Mouse (Mus musculus) natural killer cell, adult 2 months (primary cell): ENCODE results near the gene Setd7.

Source experiments
- DNase-seq, 2 experiments: peaks; one replicate each; pipeline ENCODE4 v3.0.0; 2022; ENCODE audit warnings: low spot score in 2 of 2

Setd7 gene

DNA sequence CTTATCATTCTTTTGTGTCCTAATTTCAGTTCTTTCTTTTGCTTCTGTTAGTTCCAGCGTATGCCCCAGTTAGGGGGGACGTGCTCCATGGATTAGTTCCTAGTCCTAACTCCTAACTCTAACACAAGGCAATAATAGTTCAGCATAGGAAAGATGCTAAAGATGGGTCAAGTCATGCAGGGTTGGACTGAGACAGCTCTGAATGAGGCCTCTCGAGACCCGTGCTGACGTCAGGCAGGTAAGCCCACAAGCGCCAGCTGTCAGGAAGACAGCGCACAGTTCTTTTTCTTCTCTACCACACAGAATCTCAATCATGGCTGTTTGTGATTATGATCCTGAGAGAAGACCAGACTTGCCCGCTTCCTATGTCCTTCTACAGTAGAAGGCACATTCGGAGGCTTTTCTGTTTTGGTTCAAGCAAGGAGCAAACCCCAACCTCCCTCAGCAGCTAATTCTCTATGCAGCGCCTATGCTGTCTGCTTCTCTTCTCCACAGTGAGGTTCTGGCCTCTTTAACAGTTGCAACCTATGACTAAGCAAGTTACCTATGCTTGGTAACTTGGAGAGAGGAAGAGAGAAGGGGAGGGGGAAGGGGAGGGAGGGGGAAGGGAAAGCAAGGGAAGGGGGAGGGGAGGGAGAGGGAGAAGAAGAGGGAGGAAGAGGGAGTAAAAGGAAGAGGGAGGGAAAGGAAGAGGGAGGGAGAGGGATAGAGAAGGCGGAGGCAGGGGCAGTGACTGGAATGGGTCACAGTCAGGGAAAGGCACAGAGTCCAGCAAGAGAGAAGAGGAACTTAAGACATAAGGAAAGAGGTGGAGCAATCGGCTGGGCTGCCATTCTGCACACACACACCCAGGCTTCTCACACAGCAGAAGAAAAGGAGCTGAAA is 42.6 kb downstream of the Setd7 start:
- DNase-seq: no peak

GRCm38 (mm10) chr3:51517467-51517866 is 43.2 kb downstream of the Setd7 start:
- no peak for DNase-seq

DNA sequence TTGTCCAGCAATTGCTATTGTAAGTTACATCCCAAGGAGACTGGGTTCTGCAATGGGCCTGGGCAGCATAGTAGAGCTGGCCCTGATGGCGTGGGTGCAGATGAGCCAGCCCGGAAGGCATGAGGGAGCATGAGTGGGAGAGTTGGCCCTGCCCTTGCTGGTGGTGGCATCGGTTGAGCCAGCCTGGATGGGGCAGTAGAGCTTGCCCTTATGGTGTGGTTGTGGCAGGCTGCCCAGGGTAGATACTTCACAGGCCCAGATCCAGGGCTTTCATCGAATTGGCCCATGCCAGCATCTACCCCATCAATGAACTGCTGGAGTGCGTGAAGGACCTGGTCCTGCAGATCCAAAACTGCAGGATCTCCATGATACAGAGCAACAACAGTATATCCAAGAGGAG is 48.7 kb downstream of the Setd7 start:
- DNase-seq: no peak

- peak; percentile 29 to 58 for DNase-seq
Observed at GRCm38 (mm10) chr3:51510903-51511302, 49.8 kb downstream of the Setd7 start.

DNA sequence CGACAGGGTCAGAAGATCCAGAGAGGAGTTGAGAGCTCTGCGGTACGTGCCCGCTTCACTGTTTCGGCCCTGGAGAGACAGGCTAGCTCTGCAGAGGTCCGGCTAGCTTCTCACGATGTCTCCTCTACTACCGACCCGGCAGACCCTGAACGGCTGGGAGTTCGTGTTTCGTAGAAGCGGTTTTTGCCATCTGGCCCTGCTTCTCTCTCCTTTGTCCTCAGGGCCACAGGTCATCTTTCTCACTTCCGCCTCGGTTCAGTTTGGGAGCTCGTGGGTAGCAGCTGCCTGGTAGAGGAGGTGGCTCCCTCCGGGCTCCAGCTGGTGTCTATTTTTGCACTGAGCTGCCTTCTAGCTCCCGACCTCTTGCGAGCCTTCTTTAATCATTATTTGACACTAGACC is 55.2 kb downstream of the Setd7 start:
- no peak for DNase-seq

DNA sequence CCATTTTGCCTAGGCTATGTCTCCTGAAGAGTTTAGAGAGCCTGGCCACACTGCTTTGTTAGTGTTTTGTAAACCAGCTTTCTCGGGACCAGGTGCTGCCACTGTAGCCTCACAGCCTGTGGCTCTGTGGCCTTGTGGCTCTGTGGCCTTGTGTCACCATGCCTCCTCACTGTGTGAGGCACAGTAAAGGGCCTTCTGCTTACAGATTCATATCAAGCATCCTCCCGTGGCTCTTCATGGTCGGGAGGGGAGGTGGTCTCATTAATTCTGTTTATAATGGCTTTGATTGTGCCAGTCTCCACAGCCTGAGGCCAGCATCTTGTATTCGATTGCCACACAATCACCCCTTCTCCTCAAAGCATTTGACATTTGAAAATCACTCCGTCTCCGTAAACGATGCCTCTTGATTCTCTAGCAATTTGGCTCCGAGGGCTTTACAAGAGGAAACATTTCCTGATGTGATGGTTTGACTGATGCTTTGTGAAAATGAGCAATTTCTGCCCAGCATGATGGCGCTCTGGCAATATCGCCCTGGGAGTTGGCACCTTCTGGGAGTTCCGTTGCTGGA is 56.2 kb downstream of the Setd7 start:
- no peak for DNase-seq

DNA sequence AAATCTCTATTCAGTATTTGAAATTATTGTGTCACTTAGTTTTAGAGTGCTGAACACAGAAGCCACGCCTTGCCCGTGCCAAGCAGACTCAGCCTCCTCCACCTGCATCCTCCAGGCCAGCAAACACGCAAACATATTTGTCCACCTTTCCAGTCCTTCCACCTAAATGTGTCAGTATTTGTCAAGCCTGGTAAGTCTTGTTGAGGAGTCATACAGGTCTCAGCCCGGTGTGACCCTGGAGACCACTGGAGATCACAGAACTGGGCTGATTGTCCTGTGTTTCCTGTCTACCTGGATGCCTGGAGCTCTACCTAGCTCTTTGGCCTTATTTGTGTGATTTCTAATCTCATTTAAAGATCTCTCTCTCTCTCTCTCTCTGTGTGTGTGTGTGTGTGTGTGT is 60.8 kb downstream of the Setd7 start:
- DNase-seq: no peak

DNA sequence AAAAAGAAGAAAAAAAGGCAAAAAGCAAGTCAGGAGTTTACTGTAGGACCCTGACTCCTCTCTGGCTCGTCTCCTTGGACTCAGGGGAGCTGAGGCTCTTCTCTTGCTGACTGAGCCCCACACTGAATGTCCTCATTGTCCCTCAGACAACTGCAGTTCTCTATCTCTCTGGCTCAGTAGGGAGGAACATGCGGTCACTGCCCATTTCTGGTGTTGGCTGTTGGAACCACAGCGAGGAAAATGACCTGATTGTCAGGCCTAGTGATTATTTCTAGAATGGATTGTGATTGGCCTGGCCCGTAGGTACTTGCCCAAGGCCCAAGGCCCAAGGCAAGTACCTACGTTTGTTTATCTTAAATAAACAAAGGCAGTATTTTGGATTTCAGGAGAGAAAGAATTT is 62.0 kb downstream of the Setd7 start:
- no peak for DNase-seq

DNA sequence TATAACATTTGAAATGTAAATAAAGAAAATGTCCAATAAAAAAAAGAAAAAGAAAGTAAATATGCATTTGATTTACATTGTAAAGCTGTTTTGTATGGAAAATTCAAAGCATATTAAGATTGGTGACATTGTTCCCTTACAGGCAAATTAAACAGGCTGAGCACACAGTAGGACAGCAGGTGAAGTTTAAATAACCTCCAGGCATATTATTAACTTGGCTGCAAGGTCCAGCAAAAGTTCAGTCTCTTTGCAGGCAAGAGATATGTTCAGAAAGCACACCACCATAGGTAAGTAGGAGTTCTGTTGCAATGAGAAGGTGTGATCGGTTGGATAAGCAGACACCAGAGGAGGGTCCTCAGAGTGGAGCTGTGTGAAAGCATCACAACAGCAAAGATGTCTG is 62.7 kb downstream of the Setd7 start:
- DNase-seq: no peak

GRCm38 (mm10) chr3:51495646-51496045 is 65.0 kb downstream of the Setd7 start:
- no peak for DNase-seq

GRCm38 (mm10) chr3:51494466-51494865 is 66.2 kb downstream of the Setd7 start:
- DNase-seq: no peak

DNA sequence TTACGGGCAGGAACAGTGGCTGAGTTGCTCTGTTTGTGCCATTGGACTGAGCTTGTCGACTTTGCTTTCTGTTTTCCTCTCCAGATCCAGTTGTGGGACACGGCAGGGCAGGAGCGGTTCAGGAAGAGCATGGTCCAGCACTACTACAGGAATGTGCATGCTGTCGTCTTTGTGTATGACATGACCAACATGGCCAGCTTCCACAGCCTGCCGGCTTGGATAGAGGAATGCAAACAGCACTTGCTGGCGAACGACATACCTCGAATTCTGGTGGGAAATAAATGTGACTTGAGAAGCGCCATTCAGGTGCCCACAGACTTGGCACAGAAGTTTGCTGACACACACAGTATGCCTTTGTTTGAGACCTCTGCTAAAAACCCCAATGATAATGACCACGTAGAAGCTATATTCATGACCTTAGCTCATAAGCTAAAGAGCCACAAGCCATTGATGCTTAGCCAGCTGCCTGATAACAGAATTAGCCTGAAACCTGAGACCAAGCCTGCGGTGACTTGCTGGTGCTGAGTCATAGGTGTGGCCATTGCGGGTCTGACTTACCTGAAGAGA is 67.3 kb downstream of the Setd7 start:
- no peak for DNase-seq

GRCm38 (mm10) chr3:51490088-51490753 is 70.5 kb downstream of the Setd7 start:
- no peak for DNase-seq

DNA sequence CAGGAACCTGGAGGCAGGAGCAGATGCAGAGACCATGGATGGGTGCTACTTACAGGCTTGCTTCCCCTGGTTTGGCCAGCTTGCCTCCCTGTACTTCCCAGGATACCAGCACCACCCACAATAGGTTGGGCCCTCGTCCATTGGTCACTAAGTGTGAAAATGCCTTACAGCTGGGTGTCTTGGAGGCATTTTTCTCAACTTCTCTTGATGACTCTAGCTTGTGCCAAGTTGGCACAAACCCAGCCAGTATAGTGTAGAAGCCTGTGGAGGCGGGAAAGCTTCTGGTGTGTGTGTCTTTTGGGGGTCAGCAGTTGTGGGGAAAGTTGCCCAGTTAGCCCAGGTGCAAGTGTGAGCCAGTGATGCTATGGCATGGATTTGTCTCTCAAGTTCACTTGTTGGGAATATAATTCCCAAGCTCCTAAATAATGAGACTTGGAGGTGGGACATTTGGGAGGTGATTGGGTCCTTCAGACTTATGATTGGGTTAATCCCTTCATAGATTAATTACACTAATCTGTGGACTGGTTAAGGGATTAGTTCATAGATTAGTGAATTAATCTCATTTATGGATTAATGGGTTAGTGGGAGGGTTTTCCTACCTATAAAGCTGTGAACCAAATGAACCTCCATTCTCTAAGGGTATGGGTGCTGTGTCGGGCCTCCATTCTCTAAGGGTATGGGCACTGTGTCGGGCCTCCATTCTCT is 74.0 kb downstream of the Setd7 start:
- DNase-seq: no peak

DNA sequence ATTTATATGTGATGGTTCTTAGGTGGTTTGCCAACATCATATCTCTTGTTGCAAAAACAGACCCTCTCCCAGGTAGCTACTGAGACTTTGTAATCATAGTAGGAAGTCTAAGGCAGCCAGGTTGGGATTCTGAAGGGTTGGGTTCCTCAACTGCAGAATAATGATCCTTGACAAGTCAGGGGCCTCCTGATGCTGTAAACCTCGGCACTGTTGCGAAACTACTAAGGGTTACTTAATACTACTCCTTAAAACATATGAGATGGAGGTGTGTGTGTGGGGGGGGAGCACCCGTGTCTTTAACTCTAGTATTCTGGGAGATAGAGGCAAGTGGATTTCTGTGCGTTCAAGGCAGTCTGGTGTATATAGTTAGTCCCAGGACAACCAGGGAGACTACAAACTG is 75.3 kb downstream of the Setd7 start:
- no peak for DNase-seq

DNA sequence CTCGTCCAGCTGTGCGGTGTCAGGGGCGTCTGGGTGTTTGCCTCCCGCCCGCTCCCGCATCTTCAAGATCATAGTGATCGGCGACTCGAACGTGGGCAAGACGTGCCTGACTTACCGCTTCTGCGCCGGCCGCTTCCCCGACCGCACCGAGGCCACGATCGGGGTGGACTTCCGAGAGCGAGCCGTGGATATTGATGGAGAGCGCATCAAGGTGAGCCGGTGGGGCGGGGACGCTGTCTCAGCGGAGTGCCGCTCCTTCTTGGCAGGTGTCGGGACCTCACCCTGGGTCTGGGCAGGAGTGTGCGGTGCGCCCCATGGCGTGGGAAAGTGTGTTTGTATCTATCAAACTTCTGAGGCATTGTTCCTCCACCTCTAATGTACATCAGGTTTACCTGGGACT is 76.3 kb downstream of the Setd7 start:
- DNase-seq: no peak

DNA sequence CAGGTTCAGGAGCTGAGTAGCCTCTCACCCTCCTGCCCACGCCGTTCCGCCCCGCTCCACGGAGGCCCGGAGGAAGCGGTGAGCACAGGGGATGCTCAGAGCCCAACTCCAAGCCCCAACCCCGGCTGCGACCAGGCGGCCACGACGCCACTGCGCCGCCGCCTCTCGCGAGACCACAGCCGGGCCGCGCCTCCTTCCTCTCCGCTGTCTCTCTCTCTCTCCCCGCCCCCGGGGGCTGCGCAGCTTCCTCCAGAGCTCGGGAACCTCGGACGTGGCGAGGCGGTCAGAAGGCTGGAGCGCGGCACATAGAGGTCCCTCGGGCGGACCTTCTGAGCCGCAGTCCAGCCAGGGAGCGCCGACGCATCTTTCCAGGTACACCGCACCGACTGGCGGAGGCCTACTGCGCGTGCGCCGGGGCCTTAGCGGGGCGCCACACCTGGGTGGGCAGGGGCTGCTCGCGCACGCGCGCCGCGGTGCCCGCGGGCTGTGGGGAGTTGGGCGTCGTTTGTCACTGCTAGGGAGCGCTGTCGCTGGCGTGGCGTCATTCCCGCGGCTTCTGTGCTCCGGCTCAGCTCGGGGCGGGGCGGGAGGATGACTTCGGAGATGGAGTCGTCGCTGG is 76.8 kb downstream of the Setd7 start, which contains the start of gene Rab33b:
Gene Rab33b, plus strand, starts transcription at position 180 of the 619 bp plus-strand sequence.
- peak; percentile 93 to 97 for DNase-seq

GRCm38 (mm10) chr3:51482781-51483180 is 77.9 kb downstream of the Setd7 start:
- DNase-seq: no peak

- DNase-seq: no peak
Observed at GRCm38 (mm10) chr3:51481881-51482280, 78.8 kb downstream of the Setd7 start.

GRCm38 (mm10) chr3:51481059-51481458 is 79.6 kb downstream of the Setd7 start:
- peak; percentile 45 to 61 for DNase-seq

GRCm38 (mm10) chr3:51479893-51480292 is 80.8 kb downstream of the Setd7 start:
- DNase-seq: no peak
